Mouse (Mus musculus) embryonic facial prominence, embryonic 14.5 days (tissue): ENCODE measurements around the gene Acoxl. TPM values are rescaled to one million over a fixed set of nuclear protein-coding genes. Genes with fewer than 3 reads are reported as not detected.

Experiments used
- microRNA-seq: library from miRNA; unstranded; fragments of <30 nt; microRNA quantifications from one replicate; pipeline ENCODE4, GENCODE M21; 2016; ENCODE audit warnings: borderline number of aligned reads
- polyA plus RNA-seq: library from polyadenylated mRNA; unstranded; fragments of >200 nt; fragmentation: Nextera tagmentation; extraction: Ambion mirVana; gene quantifications from 2 replicates; pipeline ENCODE4 v1.2.1, GENCODE M21; 2014

The Acoxl gene
- polyA plus RNA-seq, 1 experiment from 2014 or later = 0.24 TPM

Small RNA genes lying within 50 kb of the gene (microRNA-seq; reads per million reads assigned to microRNA genes)
- gene Gm22411 = not detected

Other genes starting within 250 kb of the Acoxl start
- 9.4 and 33.6 TPM in 2 replicates for gene Mal, start 182.2 kb upstream of the Acoxl start, polyA plus RNA-seq
- 14.0 and 17.8 TPM in 2 replicates for gene Mall, start 108.9 kb upstream of the Acoxl start, polyA plus RNA-seq
- 27.4 and 28.3 TPM in 2 replicates for gene Nphp1, start 50.0 kb upstream of the Acoxl start, polyA plus RNA-seq
- 38.4 and 42.2 TPM in 2 replicates for gene Mtln, start 46.4 kb upstream of the Acoxl start, polyA plus RNA-seq
- gene Bub1, start 7.0 kb upstream of the Acoxl start, polyA plus RNA-seq = 16.8 and 18.9 TPM in 2 replicates